Mouse (Mus musculus) embryo, embryonic 11 days (tissue): ENCODE data around the gene Dnah10.

Experiments
- DNase-seq: peaks from one replicate; pipeline ENCODE4 v3.0.0-alpha.2; 2015

The Dnah10 gene

DNA sequence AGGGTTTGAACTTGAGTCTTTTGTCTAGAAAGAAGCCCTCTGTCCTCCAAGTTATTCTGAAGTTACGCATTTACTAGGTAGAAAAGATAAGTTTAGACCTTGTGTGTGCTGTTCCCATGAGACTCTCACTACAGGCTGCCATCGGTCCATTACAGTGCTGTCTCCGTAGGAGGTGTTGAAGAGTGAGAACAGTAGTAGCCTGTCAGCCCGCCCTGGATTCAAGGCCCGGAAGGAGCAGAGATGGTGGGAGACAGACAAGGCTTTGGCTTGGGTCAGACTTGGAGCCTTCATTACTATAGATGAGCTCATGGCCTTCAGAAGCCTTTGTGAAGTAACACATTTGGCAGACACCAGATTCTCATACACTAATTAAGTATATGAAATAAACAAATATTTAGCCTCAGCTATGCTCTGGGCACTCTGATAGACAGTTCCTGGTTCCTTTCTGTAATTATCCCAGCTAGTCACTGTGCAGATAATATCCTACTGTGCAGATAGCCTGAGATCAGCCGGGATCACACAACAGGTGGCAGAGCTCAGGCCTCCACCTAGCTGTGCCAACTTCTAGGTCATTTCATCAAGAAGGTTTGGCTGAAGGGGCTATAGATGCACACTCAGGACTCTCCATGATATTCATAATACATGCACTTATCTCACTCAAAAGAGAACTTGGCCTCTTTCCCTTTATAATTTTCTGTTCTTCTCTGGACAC, 149.2 kb downstream of the Dnah10 start:
- no peak for DNase-seq

DNA sequence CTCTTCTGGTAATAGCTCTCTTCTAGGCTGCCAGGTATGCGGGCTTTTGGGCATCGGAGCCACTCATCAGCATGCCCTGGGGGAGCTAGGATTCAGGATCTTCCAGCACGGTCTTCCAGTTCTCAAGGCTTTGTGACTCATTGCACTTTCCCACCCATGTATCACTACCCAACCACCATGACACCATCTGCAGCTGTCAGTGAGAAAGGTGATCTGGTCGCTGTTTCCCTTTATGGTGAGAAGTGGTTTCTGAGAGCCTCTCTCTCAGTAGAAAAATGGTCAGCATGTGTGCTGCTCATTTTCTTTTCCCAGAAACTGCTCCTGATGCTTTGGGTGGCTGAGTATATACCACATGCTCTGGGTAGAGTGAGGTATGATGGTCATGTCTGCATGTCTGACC, 154.4 kb downstream of the Dnah10 start:
- no peak for DNase-seq

DNA sequence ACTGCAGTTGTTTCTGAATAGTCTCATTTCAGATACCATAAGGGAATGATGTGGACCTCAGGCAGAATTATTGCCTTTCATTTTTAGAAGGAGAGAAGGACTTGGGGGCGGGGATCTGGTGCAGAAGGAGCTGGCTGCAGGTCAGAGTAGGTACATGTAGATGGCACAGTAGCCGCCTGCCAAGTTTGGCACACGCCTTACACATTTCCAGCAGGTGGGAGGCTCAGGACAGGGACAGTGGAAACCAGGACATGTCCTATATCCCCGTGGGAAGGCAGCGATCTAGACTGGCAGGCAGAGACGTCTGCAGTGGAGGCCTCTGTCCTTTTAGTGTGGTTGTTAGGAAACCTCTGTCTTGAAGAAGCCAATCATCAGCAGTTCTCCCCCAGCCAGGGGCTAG, 154.9 kb downstream of the Dnah10 start:
- DNase-seq, result no peak

DNA sequence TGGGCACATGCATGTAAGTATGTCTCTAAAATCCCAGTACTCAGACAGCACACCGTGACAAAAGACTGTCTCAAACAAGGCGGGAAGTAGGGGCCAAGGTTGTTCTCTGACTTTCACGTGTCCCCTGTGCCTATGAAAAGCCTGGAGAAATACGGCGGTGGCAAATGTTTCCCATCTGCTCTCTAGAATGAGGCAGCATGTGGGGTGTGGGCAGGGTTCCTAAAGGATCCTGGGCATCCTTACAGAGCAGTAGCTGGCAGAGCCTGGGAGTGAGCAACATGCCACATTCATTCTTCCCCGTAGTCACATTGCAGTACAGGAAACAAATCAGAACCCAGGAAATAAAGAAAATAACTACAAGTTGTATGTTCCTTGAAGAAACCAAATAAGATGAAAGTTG, 159.0 kb downstream of the Dnah10 start:
- no peak for DNase-seq
